Mouse (Mus musculus): ENCODE measurements around the gene Lcat. TPM values are rescaled to one million over a fixed set of nuclear protein-coding genes. Genes with fewer than 3 reads are reported as not detected.
"Not testable (repeated sequence)": the region's sequence is repeated elsewhere in the genome, so short reads cannot be mapped to it uniquely, and the experiment has no call there.

The Lcat gene
- 1.2 and 1.3 TPM in 2 replicates for polyA plus RNA-seq (2014; fragmentation: Nextera tagmentation; extraction: Ambion mirVana)

DNA sequence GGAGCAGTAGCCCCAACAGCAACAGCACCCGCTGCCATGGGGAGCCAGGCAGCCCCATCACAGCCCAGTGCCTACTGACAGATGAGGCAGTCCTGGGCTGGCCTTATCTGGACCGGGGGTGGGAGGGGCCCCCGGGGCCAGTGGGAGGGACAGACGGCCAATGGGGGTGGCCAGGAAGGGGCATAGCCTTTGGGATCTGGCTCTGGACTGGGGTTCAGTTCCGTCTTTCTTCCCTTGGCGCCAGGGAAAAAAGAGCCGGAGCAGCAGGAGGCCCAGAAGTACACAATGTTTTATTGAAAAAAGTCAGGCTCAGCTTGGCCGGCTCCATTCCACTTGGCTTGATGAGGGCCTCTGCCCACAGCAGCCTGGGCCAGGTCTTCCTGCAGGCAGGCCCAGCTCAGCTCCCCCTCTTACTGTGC lies at the start of gene Lcat:
Lcat (minus strand) TSS at position 62 of the 419 bp plus-strand sequence.
- Histone ChIP-seq H3K27ac (replicated peaks; ENCODE audit: low read depth, low read length) (no peak within 1 kb of the TSS), H3K9me3 (ENCODE audit: control insufficient read depth, low read length) (no peaks in the 10 kb centered on the region), H3K4me2 (ENCODE audit: low read depth, severe bottlenecking) (no peak within 1 kb of the TSS), H3K4me3 (ENCODE audit: low read depth, low read length) (no peak within 1 kb of the TSS), H3K4me1 (ENCODE audit: control insufficient read depth, insufficient read depth, low read length) (no peaks in the 10 kb centered on the region), H3K9ac (ENCODE audit: low read length) (no peak within 1 kb of the TSS), H3K36me3 (ENCODE audit: control insufficient read depth, insufficient read depth, low read length) (peaks cover 32% of the 10 kb centered on the region), H3K27me3 (ENCODE audit: control insufficient read depth, insufficient read depth, low read length) (no peaks in the 10 kb centered on the region)
- no peak for DNase-seq (ENCODE audit: low spot score)
- 85% methylated on average over 8 of the region's 8 CpGs for WGBS
- ATAC-seq (ENCODE audit: insufficient number of reproducible peaks, low FRiP score, low TSS enrichment, low read depth) = no peak

- DNase-seq (ENCODE audit: low spot score) (no peak), ATAC-seq (ENCODE audit: insufficient number of reproducible peaks, low FRiP score, low TSS enrichment, low read depth) (no peak)
- Histone ChIP-seq H3K4me2 (ENCODE audit: low read depth, severe bottlenecking) (no peak overlapping the region), H3K4me1 (ENCODE audit: control insufficient read depth, insufficient read depth, low read length) (no peaks in the 10 kb centered on the region), H3K4me3 (ENCODE audit: low read depth, low read length) (no peak overlapping the region), H3K27me3 (ENCODE audit: control insufficient read depth, insufficient read depth, low read length) (no peaks in the 10 kb centered on the region), H3K36me3 (ENCODE audit: control insufficient read depth, insufficient read depth, low read length) (no peaks in the 10 kb centered on the region), H3K9ac (ENCODE audit: low read length) (no peak overlapping the region), H3K27ac (replicated peaks; ENCODE audit: low read depth, low read length) (no peak overlapping the region), H3K9me3 (ENCODE audit: control insufficient read depth, low read length) (no peaks in the 10 kb centered on the region)
- 60% methylated on average over 5 of the region's 5 CpGs for whole genome bisulfite sequencing
Measured at GRCm38 (mm10) chr8:105992499-105992898, 49.3 kb upstream of the Lcat start.

DNA sequence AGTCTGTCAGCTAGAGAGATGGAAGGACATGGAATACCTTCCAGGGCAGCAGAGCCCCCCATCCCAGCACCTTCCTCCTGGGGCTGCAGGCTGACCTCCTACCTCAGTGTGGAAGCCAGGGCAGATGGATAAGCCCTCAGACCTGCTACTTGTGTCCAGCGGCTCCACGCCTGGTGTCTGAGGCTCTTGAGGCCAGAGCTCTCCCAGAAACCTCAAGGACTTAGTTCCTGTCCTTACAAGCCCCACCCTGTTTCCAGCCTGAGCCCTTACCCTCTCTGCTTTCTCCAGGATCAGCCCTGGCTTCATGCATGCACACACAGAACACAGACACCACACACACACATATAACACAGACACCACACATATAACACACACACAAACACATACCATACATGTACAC lies 48.4 kb upstream of the Lcat start:
- Histone ChIP-seq H3K27ac (replicated peaks; ENCODE audit: low read depth, low read length) (no peak overlapping the region), H3K9me3 (ENCODE audit: control insufficient read depth, low read length) (no peaks in the 10 kb centered on the region), H3K4me1 (ENCODE audit: control insufficient read depth, insufficient read depth, low read length) (no peaks in the 10 kb centered on the region), H3K36me3 (ENCODE audit: control insufficient read depth, insufficient read depth, low read length) (no peaks in the 10 kb centered on the region), H3K4me2 (ENCODE audit: low read depth, severe bottlenecking) (no peak overlapping the region), H3K4me3 (ENCODE audit: low read depth, low read length) (no peak overlapping the region), H3K27me3 (ENCODE audit: control insufficient read depth, insufficient read depth, low read length) (no peaks in the 10 kb centered on the region), H3K9ac (ENCODE audit: low read length) (no peak overlapping the region)
- DNase-seq (ENCODE audit: low spot score) (no peak), ATAC-seq (ENCODE audit: insufficient number of reproducible peaks, low FRiP score, low TSS enrichment, low read depth) (no peak)
- WGBS = 95% methylated on average over 2 of the region's 2 CpGs

DNA sequence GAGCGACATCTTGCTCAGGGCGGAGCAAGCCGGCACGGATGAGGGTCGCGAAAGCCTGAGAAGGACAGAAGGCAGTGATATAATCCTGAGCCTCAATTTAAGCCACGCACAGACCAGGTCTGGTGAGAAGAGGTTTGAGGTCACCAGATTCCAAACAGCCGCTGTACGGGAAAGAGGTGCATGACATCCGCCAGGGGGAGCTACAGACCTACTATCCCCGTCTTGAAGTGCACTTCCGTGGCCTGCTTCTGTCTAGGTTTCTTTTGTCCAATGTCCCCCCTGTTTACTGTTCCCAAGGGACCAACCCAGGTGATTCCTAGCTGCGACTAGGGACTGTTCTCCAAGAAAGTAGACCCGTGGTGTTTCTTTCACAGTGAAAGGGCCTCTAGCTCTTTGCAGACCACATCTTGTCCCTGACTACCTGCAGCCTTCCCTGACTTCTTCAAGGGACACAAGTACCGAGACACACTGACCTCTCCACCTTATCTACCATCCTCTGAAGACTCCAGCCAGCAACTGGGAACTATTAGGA lies 47.7 kb upstream of the Lcat start, which contains the start of gene Dus2:
Dus2 (plus strand) TSS at position 482 of the 532 bp plus-strand sequence.
- ATAC-seq (ENCODE audit: insufficient number of reproducible peaks, low FRiP score, low TSS enrichment, low read depth) = 0 out of 2 replicates have a peak, but pooled peaks have one; percentile 54
- H3K4me1 ChIP-seq (ENCODE audit: control insufficient read depth, insufficient read depth, low read length) = no peaks in the 10 kb centered on the region
- no peak within 1 kb of the TSS; the same call in 1 of the 2 replicates for H3K4me2 ChIP-seq (ENCODE audit: low read depth, severe bottlenecking)
- H3K27ac ChIP-seq (replicated peaks; ENCODE audit: low read depth, low read length) = no peak within 1 kb of the TSS
- DNase-seq (ENCODE audit: low spot score) = peak; percentile 91
- WGBS = 10% methylated on average over 15 of the region's 15 CpGs
- no peaks in the 10 kb centered on the region for H3K36me3 ChIP-seq (ENCODE audit: control insufficient read depth, insufficient read depth, low read length)
- H3K9ac ChIP-seq (ENCODE audit: low read length) = 0 out of 2 replicates have a peak within 1 kb of the TSS, but pooled peaks have one; percentile 30
- H3K27me3 ChIP-seq (ENCODE audit: control insufficient read depth, insufficient read depth, low read length) = no peaks in the 10 kb centered on the region
- no peaks in the 10 kb centered on the region for H3K9me3 ChIP-seq (ENCODE audit: control insufficient read depth, low read length)
- H3K4me3 ChIP-seq (ENCODE audit: low read depth, low read length) = no peak within 1 kb of the TSS

- H3K27me3 ChIP-seq (ENCODE audit: control insufficient read depth, insufficient read depth, low read length) = no peaks in the 10 kb centered on the region
- H3K36me3 ChIP-seq (ENCODE audit: control insufficient read depth, insufficient read depth, low read length) = no peaks in the 10 kb centered on the region
- ATAC-seq (ENCODE audit: insufficient number of reproducible peaks, low FRiP score, low TSS enrichment, low read depth) (no peak), DNase-seq (ENCODE audit: low spot score) (no peak)
- H3K9me3 ChIP-seq (ENCODE audit: control insufficient read depth, low read length) = no peaks in the 10 kb centered on the region
- no peak overlapping the region for H3K4me2 ChIP-seq (ENCODE audit: low read depth, severe bottlenecking)
- no peak overlapping the region for H3K4me3 ChIP-seq (ENCODE audit: low read depth, low read length)
- H3K27ac ChIP-seq (replicated peaks; ENCODE audit: low read depth, low read length) = no peak overlapping the region
- 88% methylated on average over 11 of the region's 11 CpGs for WGBS
- H3K9ac ChIP-seq (ENCODE audit: low read length) = no peak overlapping the region
- no peaks in the 10 kb centered on the region for H3K4me1 ChIP-seq (ENCODE audit: control insufficient read depth, insufficient read depth, low read length)
Measured at GRCm38 (mm10) chr8:105988546-105988945, 45.4 kb upstream of the Lcat start.

DNA sequence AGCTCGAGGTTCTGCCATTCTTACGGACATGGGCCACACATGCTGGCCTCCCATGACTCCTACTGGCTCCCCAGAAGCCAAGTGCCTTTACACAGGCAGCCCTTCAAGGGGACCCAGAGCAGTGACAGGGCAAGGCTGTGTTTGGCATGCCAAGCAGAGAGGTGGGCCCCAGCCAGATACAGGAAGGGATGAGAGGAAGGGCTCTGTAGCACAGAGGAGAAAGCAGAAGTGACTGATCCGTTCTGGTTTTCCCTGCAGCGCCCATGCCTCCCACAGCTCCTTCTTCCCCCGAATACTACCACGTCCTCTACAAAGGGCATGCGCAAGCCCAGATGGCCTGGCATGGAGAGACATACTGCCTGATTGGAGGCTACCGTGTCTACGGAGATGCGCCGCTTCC lies 40.2 kb upstream of the Lcat start:
- 81% methylated on average over 11 of the region's 11 CpGs for WGBS
- not testable (repeated sequence) for H3K9me3 ChIP-seq (ENCODE audit: control insufficient read depth, low read length); H3K4me3 ChIP-seq (ENCODE audit: low read depth, low read length); ATAC-seq (ENCODE audit: insufficient number of reproducible peaks, low FRiP score, low TSS enrichment, low read depth); H3K36me3 ChIP-seq (ENCODE audit: control insufficient read depth, insufficient read depth, low read length); H3K9ac ChIP-seq (ENCODE audit: low read length); H3K27me3 ChIP-seq (ENCODE audit: control insufficient read depth, insufficient read depth, low read length); DNase-seq (ENCODE audit: low spot score); H3K27ac ChIP-seq (replicated peaks; ENCODE audit: low read depth, low read length); H3K4me1 ChIP-seq (ENCODE audit: control insufficient read depth, insufficient read depth, low read length); H3K4me2 ChIP-seq (ENCODE audit: low read depth, severe bottlenecking)

DNA sequence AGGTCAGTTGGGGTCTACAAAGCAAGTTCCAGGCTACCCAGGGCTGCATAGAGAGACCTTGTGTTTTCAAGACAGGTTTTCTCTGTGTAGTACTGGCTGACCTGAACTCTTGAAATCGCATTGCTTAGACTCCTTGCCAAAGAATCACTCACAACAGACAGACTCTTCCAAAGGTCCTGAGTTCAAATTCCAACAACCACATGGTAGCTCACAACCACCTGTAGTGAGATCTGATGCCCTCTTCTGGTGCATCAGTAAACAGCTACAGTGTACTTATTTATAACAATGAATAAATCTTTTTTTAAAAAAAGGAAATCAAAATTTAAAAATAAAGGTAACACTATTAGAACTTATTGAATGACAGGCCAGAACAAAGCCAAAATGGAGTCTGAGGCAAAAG lies 38.0 kb upstream of the Lcat start:
- no peaks in the 10 kb centered on the region for H3K4me1 ChIP-seq (ENCODE audit: control insufficient read depth, insufficient read depth, low read length)
- H3K27me3 ChIP-seq (ENCODE audit: control insufficient read depth, insufficient read depth, low read length) = no peaks in the 10 kb centered on the region
- H3K27ac ChIP-seq (replicated peaks; ENCODE audit: low read depth, low read length) = no peak overlapping the region
- H3K4me2 ChIP-seq (ENCODE audit: low read depth, severe bottlenecking) = no peak overlapping the region
- ATAC-seq (ENCODE audit: insufficient number of reproducible peaks, low FRiP score, low TSS enrichment, low read depth) (no peak), DNase-seq (ENCODE audit: low spot score) (no peak)
- no peaks in the 10 kb centered on the region for H3K36me3 ChIP-seq (ENCODE audit: control insufficient read depth, insufficient read depth, low read length)
- H3K9ac ChIP-seq (ENCODE audit: low read length) = no peak overlapping the region
- H3K9me3 ChIP-seq (ENCODE audit: control insufficient read depth, low read length) = no peaks in the 10 kb centered on the region
- H3K4me3 ChIP-seq (ENCODE audit: low read depth, low read length) = no peak overlapping the region
- 90% methylated on average over 1 of the region's 1 CpGs for WGBS

- DNase-seq (ENCODE audit: low spot score) (no peak), ATAC-seq (ENCODE audit: insufficient number of reproducible peaks, low FRiP score, low TSS enrichment, low read depth) (no peak)
- no peak within 1 kb of the TSS for H3K4me2 ChIP-seq (ENCODE audit: low read depth, severe bottlenecking)
- no peaks in the 10 kb centered on the region for H3K4me1 ChIP-seq (ENCODE audit: control insufficient read depth, insufficient read depth, low read length)
- WGBS = 94% methylated on average over 15 of the region's 15 CpGs
- H3K27ac ChIP-seq (replicated peaks; ENCODE audit: low read depth, low read length) = no peak within 1 kb of the TSS
- H3K27me3 ChIP-seq (ENCODE audit: control insufficient read depth, insufficient read depth, low read length) = no peaks in the 10 kb centered on the region
- no peak within 1 kb of the TSS for H3K4me3 ChIP-seq (ENCODE audit: low read depth, low read length)
- no peak within 1 kb of the TSS for H3K9ac ChIP-seq (ENCODE audit: low read length)
- no peaks in the 10 kb centered on the region for H3K9me3 ChIP-seq (ENCODE audit: control insufficient read depth, low read length)
- H3K36me3 ChIP-seq (ENCODE audit: control insufficient read depth, insufficient read depth, low read length) = no peaks in the 10 kb centered on the region
Measured at GRCm38 (mm10) chr8:105979325-105979724, 36.1 kb upstream of the Lcat start, which contains the start of gene Dpep3. Gene Dpep3 (minus strand): TSS chr8:105979429.

DNA sequence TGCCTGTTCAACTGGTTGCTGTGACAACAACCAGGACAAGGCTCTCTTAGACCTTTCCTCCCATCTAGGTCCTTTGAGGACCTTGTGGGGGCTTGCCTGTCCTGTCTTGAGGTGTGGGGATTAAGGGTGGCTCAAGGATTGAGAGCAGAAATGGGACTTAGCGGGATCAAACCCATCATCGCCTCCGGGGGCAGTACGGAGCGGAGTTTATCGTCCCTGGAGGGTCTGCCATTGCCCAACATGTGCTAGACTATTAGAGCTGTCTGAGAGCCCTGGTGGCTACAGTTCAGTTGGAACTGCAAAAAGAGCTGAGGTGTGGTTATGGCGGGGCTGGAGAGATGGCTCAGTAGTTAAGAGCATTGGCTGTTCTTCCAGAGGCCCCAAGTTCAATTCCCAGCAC lies 32.2 kb upstream of the Lcat start:
- Histone ChIP-seq H3K36me3 (ENCODE audit: control insufficient read depth, insufficient read depth, low read length) (no peaks in the 10 kb centered on the region), H3K27ac (replicated peaks; ENCODE audit: low read depth, low read length) (no peak overlapping the region), H3K4me2 (ENCODE audit: low read depth, severe bottlenecking) (no peak overlapping the region), H3K9me3 (ENCODE audit: control insufficient read depth, low read length) (no peaks in the 10 kb centered on the region), H3K9ac (ENCODE audit: low read length) (no peak overlapping the region), H3K4me3 (ENCODE audit: low read depth, low read length) (no peak overlapping the region), H3K4me1 (ENCODE audit: control insufficient read depth, insufficient read depth, low read length) (no peaks in the 10 kb centered on the region), H3K27me3 (ENCODE audit: control insufficient read depth, insufficient read depth, low read length) (no peaks in the 10 kb centered on the region)
- WGBS = 66% methylated on average over 7 of the region's 7 CpGs
- DNase-seq (ENCODE audit: low spot score) (no peak), ATAC-seq (ENCODE audit: insufficient number of reproducible peaks, low FRiP score, low TSS enrichment, low read depth) (no peak)

Measured in limb, embryonic 11.5 days (tissue).